Mouse (Mus musculus): ENCODE results near the gene Pik3r5.
A peak's percentile ranks its signal among the peaks of the same experiment; 100 is the strongest.

Gene Pik3r5

DNA sequence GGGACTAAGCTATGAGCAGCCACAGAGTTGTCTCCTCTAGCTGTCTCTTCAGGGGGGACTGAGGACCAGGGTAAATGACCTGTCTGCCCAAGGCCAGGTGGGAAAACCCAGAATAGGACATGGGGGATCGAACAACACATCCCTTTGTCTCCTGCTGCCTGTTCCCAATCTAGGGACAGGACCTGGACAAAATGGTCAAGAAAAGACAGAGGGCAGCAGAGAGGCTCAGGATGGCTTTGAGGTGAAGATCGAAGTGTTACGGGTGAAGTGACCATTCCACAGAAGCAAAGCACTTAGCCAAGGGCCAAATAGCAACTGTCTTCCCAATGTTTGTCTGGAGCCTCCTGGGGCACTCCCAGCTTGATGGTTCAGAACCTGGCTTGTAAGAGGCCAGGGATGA is 54.2 kb downstream of the Pik3r5 start:
- no peak for DNase-seq (ENCODE audit: low spot score)

- no peak for DNase-seq (ENCODE audit: low spot score)
Measured at GRCm38 (mm10) chr11:68487720-68488119, 55.8 kb downstream of the Pik3r5 start.

DNA sequence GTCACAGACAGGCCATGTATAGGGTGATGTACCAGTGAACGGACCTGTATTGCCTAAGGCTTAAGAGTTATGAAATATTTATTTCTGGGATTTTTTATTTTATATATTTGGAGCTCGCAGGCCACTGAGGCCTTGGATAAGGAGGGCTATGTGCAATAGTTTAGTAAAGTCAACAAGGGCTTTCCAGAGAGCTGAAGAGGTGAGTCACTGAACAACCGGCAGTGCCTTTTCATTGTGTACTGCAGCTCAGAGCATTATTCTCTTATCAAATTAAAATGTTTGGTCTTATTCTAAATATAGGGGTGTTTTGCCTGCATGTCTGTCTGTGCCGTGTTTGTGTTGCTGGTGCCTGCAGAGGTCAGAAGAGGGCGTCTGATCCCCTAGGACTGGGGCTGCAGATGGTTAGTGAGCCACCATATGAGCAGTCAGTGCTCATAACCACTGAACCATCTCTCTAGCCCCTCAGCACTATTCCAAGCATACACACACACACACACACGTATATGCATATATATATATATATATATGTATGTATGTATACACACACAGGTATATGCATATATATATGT is 56.4 kb downstream of the Pik3r5 start:
- DNase-seq (ENCODE audit: low spot score) = no peak

- peak; percentile 10 for DNase-seq (ENCODE audit: low spot score)
Measured at GRCm38 (mm10) chr11:68489236-68489635, 57.3 kb downstream of the Pik3r5 start.

DNA sequence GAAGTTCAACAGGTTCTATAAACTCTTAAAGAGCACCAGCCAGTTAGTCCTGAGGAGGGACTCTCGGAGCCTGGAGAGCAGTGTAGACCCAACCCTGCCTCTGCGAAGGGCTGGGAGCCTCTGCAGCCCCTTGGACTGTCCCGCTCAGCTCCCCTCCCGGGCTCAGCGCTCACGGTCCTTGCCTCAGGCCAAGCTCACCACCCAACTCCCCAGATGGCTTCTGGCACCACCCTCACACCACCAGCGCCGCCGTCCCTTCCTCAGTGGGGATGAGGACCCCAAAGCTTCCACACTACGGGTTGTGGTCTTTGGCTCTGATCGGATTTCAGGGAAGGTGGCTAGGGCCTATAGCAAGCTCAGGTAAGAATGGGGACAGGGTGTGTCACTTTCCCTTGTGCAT is 60.7 kb downstream of the Pik3r5 start:
- no peak for DNase-seq (ENCODE audit: low spot score)

GRCm38 (mm10) chr11:68493760-68494159 is 61.8 kb downstream of the Pik3r5 start:
- no peak for DNase-seq (ENCODE audit: low spot score)

GRCm38 (mm10) chr11:68497081-68497480 is 65.2 kb downstream of the Pik3r5 start:
- DNase-seq (ENCODE audit: low spot score) = no peak

DNA sequence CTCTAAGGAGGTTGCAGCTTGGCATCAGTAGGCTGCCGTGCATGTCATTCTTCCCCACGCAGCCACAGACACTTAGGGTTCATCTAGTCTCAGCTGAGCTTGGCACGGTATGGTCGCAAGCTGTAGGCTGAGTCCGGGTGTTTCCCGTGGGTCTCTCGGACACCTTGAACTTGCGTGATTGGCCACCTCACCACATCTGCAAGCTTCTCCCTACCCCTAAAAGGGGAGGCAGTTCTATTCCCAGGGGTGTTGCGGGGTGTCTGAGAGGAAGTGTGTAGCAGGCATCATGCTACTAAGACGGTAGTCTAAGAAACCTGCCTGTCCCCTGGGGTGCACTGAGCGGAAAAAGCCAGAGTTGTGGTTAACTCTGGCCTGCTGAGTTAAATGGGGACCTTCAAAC is 66.6 kb downstream of the Pik3r5 start:
- DNase-seq (ENCODE audit: low spot score) = no peak

DNA sequence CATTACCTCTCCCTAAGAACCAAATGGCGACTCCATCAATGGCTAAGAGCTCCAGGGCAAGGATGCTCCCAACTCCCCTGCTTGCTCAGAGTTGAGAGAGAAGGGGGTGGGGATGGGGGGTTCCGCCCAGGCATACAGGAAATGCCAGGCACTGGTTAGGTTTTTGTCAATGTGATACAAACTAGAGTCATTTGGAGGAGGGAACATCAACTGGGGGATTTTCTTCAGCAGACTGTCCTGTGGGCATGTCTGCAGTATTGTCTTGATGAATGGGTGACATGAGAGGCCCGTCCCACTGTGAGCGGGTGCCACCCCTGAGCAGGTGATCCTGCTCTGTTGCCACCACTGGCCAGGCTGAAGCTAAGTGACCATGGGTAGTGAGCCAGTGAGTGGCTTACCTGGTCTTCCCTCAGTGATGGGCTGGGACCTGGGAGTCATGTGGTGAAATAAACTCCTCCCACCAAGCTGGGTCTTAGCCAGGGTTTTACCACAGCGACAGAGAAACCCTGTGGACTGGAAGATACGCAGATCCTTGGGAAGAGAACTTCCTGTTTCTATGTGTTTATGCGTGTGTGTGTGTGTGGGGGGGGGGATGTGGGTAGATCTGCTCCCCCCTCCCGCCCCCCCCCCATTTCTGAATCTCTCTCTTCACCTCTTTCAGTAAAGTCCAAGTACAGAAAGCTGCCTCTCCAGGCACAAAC is 67.2 kb downstream of the Pik3r5 start:
- DNase-seq (ENCODE audit: low spot score) = no peak

- no peak for DNase-seq (ENCODE audit: low spot score)
Measured at GRCm38 (mm10) chr11:68500949-68501350, 69.0 kb downstream of the Pik3r5 start.

DNA sequence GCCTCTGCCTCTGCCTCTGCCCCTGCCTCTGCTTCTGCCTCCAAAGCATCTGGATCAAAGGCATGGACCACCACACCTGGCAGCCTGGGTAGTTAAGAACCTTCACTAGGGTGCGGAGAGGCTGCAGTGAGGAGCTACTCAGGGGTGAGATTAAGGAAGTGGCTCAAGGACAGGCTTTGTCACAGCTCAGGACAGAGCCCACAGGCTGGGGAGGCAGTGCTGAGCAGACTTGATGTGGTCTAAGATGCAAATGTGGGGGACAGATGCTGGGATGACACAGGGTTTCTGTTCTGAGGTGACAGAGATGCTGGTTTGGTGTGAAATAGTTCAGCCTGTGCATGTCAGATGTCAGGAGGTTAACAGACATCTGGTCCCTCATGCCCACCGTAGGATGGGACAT is 70.5 kb downstream of the Pik3r5 start:
- no peak for DNase-seq (ENCODE audit: low spot score)

DNA sequence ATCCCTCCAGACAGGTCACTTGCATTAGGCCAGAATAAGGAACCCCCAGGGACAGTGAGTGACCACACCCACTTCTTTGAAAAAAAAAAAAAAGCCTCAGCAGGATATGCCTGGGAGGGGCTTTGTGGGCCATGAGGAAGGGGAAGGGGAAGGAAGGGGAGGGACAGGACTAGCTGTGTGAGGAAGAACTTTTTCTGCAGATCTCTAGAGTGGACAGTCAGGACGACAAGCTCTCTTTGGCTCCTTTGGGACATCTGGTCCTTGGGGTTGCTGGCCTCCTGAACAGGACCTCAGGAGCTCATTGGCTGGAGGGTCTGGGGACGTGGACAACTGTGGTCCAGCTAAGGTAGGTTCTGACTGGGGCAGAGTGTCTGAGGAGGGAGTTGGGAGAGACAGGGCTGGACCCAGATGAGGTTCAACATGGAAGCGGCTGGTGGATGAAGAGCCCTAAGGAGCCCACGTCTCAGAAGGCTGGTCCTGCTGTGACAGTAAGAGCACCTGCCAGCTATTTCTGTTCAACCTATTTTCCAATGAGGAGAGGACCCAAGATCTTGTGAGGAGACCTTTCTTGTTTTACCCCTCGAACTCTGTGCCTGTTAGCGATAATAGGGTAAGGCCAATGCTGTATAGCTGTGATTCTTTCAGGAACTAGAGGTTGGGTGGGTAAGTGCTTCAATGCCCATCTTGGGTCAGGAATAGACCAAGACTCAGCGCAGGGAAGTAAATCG is 71.1 kb downstream of the Pik3r5 start, which contains the start of gene Pik3r6:
Gene Pik3r6, plus strand, starts transcription at position 118 of the 728 bp plus-strand sequence.
- no peak for DNase-seq (ENCODE audit: low spot score)

GRCm38 (mm10) chr11:68504913-68505312 is 73.0 kb downstream of the Pik3r5 start:
- DNase-seq (ENCODE audit: low spot score) = no peak

DNA sequence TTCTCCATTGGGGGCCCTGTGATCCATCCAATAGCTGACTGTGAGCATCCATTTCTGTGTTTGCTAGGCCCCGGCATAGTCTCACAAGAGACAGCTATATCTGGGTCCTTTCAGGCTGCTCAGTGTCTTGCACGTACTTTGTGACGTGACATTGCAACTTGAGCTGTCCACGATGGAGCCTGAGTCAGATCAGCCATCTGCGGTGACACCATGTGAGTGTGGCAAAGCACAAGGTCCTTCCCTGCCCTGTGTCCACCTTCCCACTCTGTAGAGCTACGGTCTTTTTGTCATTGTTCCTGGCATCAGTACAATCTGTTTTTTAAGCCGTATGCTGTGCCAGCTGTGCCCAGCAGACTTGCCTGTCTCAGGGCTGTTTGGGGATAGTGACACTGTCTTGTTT is 75.3 kb downstream of the Pik3r5 start:
- DNase-seq (ENCODE audit: low spot score) = no peak

DNA sequence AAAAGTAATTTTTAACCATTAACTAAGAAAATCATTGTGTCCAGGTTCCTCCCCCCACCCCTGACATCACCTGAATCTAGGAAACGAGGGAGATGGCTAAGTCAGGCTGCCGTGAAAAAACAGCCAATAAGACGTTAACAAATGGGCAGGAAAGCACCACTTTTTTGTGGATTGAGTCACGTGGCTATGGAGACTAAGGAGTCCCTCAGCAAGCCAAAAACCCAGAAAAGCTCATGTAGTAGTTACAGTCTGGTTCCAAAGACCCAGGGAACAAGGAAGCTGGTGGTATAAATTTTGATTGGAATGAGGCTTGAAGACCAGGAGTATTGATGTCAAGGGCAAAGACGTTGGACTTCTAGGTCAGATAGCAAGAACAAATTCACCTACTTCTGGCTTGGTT is 76.7 kb downstream of the Pik3r5 start:
- no peak for DNase-seq (ENCODE audit: low spot score)

DNA sequence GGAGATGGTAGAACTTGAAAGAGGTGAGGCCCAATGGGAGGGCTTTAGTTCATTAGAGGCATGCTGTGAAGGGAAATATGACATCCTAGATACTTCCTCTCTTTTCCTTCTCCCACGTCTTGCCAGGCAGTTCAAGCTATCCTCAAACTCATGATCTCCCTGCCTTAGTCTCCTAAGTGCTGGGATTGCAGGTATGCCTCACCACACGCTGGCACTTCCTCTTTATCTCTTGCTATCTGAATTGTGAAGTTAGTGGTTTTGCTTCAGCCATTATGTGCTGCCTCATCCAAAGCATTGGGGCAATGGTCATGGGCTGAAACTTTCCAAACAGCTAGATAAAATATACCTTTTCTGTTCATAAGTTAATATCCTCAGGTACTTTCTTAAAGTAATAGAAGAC is 77.3 kb downstream of the Pik3r5 start:
- no peak for DNase-seq (ENCODE audit: low spot score)

- no peak for DNase-seq (ENCODE audit: low spot score)
Measured at GRCm38 (mm10) chr11:68513969-68514368, 82.0 kb downstream of the Pik3r5 start.

DNA sequence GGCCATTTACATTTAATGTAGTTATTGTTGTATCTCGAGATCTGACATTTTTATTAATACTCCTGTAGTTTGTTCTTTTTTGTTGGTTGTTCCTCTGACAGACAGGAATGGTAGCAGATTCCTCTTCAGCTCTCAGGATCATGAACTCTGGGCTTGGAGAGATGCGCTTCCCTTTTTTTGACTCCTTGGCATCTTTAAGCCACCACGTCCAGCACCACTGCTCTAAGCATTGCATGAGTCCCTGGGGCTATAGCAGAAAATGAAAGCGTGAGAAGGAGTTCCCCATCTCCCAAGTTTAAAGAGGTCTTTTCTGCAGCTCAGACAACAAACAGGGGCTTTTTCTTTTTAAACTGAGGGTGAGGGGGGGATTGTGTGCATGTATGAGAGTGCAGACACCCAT is 87.4 kb downstream of the Pik3r5 start:
- DNase-seq (ENCODE audit: low spot score) = no peak

DNA sequence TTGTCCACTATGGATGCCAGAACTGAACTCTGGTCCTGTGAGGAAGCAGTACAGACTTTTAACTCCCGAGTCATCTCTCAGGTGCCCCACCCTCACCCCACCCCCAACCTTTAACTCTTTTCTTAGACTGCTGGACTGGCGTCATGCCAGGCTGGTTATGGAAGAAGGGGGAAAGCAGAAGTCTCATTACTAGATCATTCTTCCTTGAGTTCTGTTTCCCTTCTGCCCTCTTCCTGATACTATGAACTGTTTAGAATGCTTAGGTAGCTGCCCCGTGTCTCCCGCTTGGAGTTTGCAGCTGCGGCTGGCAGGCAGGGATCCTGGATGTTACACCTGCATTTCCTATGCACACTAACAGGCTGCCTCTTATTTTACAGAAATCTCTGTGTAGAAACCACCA is 87.9 kb downstream of the Pik3r5 start:
- no peak for DNase-seq (ENCODE audit: low spot score)

DNA sequence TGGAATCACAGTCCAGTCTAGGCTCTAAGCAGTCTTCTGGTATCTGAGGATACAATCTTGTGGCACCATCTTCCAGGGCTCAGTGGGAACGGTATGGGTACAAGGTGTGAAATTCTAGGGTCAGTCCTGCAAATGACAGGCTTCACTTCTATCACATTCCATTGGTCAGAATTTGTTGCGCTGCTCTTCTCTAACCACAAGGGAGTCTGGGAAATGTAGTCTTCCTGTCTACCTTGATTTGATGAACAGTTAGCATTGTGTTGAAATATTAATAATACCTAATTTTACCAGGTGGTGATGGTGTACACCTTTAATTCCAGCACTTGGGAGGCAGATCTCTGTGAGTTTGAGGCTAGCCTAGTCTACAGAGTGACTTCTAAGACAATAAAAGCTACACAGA is 88.5 kb downstream of the Pik3r5 start:
- DNase-seq (ENCODE audit: low spot score) = no peak

- DNase-seq (ENCODE audit: low spot score) = no peak
Measured at GRCm38 (mm10) chr11:68521352-68521751, 89.4 kb downstream of the Pik3r5 start.

DNA sequence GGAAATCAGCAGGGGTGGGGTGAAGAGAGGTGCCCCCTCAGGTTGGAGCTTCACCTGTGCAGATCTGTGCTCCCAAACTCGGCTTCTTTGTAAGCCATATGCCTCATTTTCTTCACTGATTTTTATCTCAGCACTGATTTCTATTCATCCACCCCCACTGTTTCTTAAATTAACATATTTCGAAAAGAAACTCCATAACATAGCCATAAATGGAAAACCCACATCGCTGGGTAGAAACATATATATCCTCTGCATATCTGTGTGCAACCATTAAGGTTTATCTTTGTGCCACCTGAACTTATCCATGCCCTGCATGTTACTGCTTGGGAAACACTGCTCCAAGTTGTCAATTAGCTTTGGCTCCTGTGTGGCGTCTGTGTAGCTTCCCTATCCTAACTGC is 94.5 kb downstream of the Pik3r5 start:
- no peak for DNase-seq (ENCODE audit: low spot score)

DNA sequence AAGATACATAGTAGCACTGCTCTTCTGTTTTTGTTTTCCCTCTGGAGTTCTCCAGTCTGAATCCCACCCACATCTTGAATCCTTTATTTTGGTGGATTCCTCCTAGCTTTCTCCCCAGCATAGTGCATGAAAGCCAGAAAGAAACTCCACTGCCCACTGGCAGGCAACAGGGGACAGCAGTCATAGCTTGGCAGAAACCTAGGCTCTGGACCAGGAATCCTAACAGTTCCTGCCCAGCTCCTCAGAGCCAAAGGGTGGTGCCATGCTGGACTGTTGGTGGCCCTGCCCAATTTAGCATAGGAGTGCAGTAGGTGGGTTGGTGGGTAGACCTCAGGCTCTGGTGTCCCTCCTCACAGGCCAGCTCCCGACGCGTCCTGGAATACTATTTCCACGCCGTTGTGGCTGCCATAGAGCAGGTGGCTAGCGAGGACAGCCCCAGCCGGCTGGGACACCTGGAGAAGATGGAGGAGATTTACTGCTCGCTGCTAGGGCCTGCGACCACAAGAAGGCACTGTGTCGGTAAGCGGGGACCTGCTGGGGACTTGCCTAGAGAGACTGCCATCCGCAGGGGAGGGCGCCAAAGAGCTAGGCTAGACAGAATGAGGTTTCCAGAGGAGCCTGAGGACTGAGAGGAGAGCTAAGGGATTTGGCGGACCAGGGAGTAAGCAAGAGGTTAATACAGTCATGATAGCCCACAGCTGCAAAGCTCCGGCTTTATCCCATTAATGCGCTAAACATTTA is 99.3 kb downstream of the Pik3r5 start:
- DNase-seq (ENCODE audit: low spot score) = peak; percentile 60
